Mouse (Mus musculus) MEL (cell line): ENCODE data around the gene Inpp5k. TPM values are rescaled to one million over a fixed set of nuclear protein-coding genes. Genes with fewer than 3 reads are reported as not detected.

Experiments
- DNase-seq: peaks from one replicate; pipeline ENCODE4 v3.0.0; 2011; ENCODE audit warnings: low read depth, low spot score
- H3K27ac ChIP-seq: 2 replicates; pipeline ENCODE4 v1.5.1; 2012; ENCODE audit warnings: low read depth, mild to moderate bottlenecking, control low read depth, low read length, moderate library complexity; ENCODE audit not compliant: control insufficient read depth
- H3K27me3 ChIP-seq, 2 experiments: fragments of 150-350 bp in 1 of 2; sonication (generic) in 1 of 2; 2 replicates each; pipeline ENCODE4 v1.6.1; 2012; ENCODE audit warnings: low read length in 2 of 2, mild to moderate bottlenecking in 2 of 2, improper control_type of control experiment in 1 of 2, moderate library complexity in 1 of 2; ENCODE audit not compliant: insufficient read depth in 2 of 2, control insufficient read depth in 1 of 2
- H3K36me3 ChIP-seq, 2 experiments: 2 replicates each; pipeline ENCODE4 v1.6.1; 2012 to 2014; ENCODE audit warnings: low read length in 2 of 2, improper control_type of control experiment in 1 of 2, inconsistent platforms in 1 of 2, mild to moderate bottlenecking in 1 of 2; ENCODE audit not compliant: insufficient read depth in 2 of 2, control insufficient read depth in 1 of 2
- H3K4me1 ChIP-seq, 2 experiments: fragments of 150-350 bp in 1 of 2; sonication (generic) in 1 of 2; 2 replicates each; pipeline ENCODE4 v1.6.1; 2012; ENCODE audit warnings: low read length in 2 of 2, improper control_type of control experiment in 1 of 2, mild to moderate bottlenecking in 1 of 2; ENCODE audit not compliant: insufficient read depth in 2 of 2, control insufficient read depth in 1 of 2
- H3K4me3 ChIP-seq, 2 experiments: fragments of 150-350 bp in 1 of 2; sonication (generic) in 1 of 2; 2 replicates each; pipeline ENCODE4 v1.5.1; 2012; ENCODE audit warnings: low read depth in 2 of 2, low read length in 2 of 2, mild to moderate bottlenecking in 2 of 2, moderate library complexity in 2 of 2, control low read depth in 1 of 2, improper control_type of control experiment in 1 of 2; ENCODE audit not compliant: control insufficient read depth in 1 of 2, insufficient read depth in 1 of 2
- H3K79me2 ChIP-seq: 2 replicates; pipeline ENCODE4 v1.6.1; 2012; ENCODE audit warnings: mild to moderate bottlenecking, low read length, moderate library complexity; ENCODE audit not compliant: control insufficient read depth, poor library complexity, insufficient read depth
- H3K9ac ChIP-seq: 2 replicates; pipeline ENCODE4 v1.6.1; 2012; ENCODE audit warnings: low read depth, mild to moderate bottlenecking, control low read depth, low read length, moderate library complexity; ENCODE audit not compliant: control insufficient read depth, poor library complexity, severe bottlenecking
- H3K9me3 ChIP-seq: fragments of 150-350 bp; sonication (generic); replicated peaks from 2 replicates; pipeline ENCODE4 v1.6.1; 2012; ENCODE audit warnings: mild to moderate bottlenecking, low read length, improper control_type of control experiment, moderate library complexity; ENCODE audit not compliant: insufficient read depth
- CHD1 ChIP-seq: IDR thresholded peaks from 2 replicates; pipeline ENCODE4 v1.6.1; 2012; ENCODE audit warnings: low read depth, mild to moderate bottlenecking, inconsistent platforms, low read length, improper control_type of control experiment
- CHD2 ChIP-seq: IDR thresholded peaks from 2 replicates; pipeline ENCODE4 v1.6.1; 2011; ENCODE audit warnings: low read length, improper control_type of control experiment
- CTCF ChIP-seq, 3 experiments: IDR thresholded peaks in 2 of 3; conservative IDR thresholded peaks in 1 of 3; 2 replicates each; pipeline ENCODE4 v1.5.1; 2011 to 2012; ENCODE audit warnings: low read length in 3 of 3, low read depth in 2 of 3, mild to moderate bottlenecking in 2 of 3, improper control_type of control experiment in 1 of 3, inconsistent platforms in 1 of 3, mixed read lengths in 1 of 3, moderate library complexity in 1 of 3; ENCODE audit not compliant: control insufficient read depth in 1 of 3, insufficient read depth in 1 of 3, poor library complexity in 1 of 3, severe bottlenecking in 1 of 3
- E2F4 ChIP-seq: IDR thresholded peaks from 2 replicates; pipeline ENCODE4 v1.6.1; 2011; ENCODE audit warnings: low read depth, low read length, improper control_type of control experiment, borderline replicate concordance
- EP300 ChIP-seq, 2 experiments: IDR thresholded peaks; 2 replicates each; pipeline ENCODE4 v1.6.1; 2011; ENCODE audit warnings: improper control_type of control experiment in 2 of 2, low read length in 2 of 2, low read depth in 1 of 2, mild to moderate bottlenecking in 1 of 2
- ETS1 ChIP-seq: IDR thresholded peaks from 2 replicates; pipeline ENCODE4 v1.6.1; 2012; ENCODE audit warnings: low read depth, mild to moderate bottlenecking, inconsistent platforms, low read length, improper control_type of control experiment, moderate library complexity
- GABPA ChIP-seq: IDR thresholded peaks from 2 replicates; pipeline ENCODE4 v1.6.1; 2012; ENCODE audit warnings: low read depth, mild to moderate bottlenecking, inconsistent platforms, low read length, improper control_type of control experiment, moderate library complexity
- GATA1 ChIP-seq: IDR thresholded peaks from 2 replicates; pipeline ENCODE4 v1.6.1; 2011; ENCODE audit warnings: low read depth, low read length, improper control_type of control experiment
- JUND ChIP-seq: IDR thresholded peaks from 2 replicates; pipeline ENCODE4 v1.6.1; 2011; ENCODE audit warnings: low read depth, mild to moderate bottlenecking, improper control_type of control experiment, low read length
- KAT2A ChIP-seq: conservative IDR thresholded peaks from 2 replicates; pipeline ENCODE4 v1.6.1; 2012; ENCODE audit warnings: low read depth, low read length, improper control_type of control experiment, inconsistent platforms
- MAFK ChIP-seq: IDR thresholded peaks from 2 replicates; pipeline ENCODE4 v1.6.1; 2011; ENCODE audit warnings: low read depth, mild to moderate bottlenecking, low read length, improper control_type of control experiment, borderline replicate concordance
- MAZ ChIP-seq: IDR thresholded peaks from 2 replicates; pipeline ENCODE4 v1.6.1; 2012; ENCODE audit warnings: low read depth, mild to moderate bottlenecking, inconsistent platforms, low read length, improper control_type of control experiment
- MXI1 ChIP-seq: IDR thresholded peaks from 2 replicates; pipeline ENCODE4 v1.6.1; 2011; ENCODE audit warnings: mild to moderate bottlenecking, low read depth, low read length, improper control_type of control experiment
- POLR2A ChIP-seq, 2 experiments: IDR thresholded peaks; 2 replicates each; pipeline ENCODE4 v1.6.1; 2011 to 2012; ENCODE audit warnings: low read length in 2 of 2, mild to moderate bottlenecking in 2 of 2, control low read depth in 1 of 2, improper control_type of control experiment in 1 of 2, low read depth in 1 of 2, moderate library complexity in 1 of 2; ENCODE audit not compliant: control insufficient read depth in 1 of 2, insufficient read depth in 1 of 2, poor library complexity in 1 of 2
- POLR2AphosphoS2 ChIP-seq: IDR thresholded peaks from 2 replicates; pipeline ENCODE4 v1.6.1; 2011; ENCODE audit warnings: low read length, improper control_type of control experiment
- POLR2AphosphoS5 ChIP-seq: IDR thresholded peaks from 2 replicates; pipeline ENCODE4 v1.6.1; 2012; ENCODE audit warnings: low read depth, borderline replicate concordance, mild to moderate bottlenecking, inconsistent platforms, low read length, moderate library complexity, mixed read lengths
- RCOR1 ChIP-seq: IDR thresholded peaks from 2 replicates; pipeline ENCODE4 v1.6.1; 2012; ENCODE audit warnings: low read depth, mild to moderate bottlenecking, inconsistent platforms, low read length, improper control_type of control experiment
- SIN3A ChIP-seq: IDR thresholded peaks from 2 replicates; pipeline ENCODE4 v1.6.1; 2012; ENCODE audit warnings: low read length, improper control_type of control experiment, inconsistent platforms
- SMC3 ChIP-seq: IDR thresholded peaks from 2 replicates; pipeline ENCODE4 v1.6.1; 2011; ENCODE audit warnings: low read depth, low read length, improper control_type of control experiment
- TBP ChIP-seq: IDR thresholded peaks from 2 replicates; pipeline ENCODE4 v1.8.0; 2011; ENCODE audit warnings: low read depth, low read length, improper control_type of control experiment
- TCF12 ChIP-seq: IDR thresholded peaks from 2 replicates; pipeline ENCODE4 v1.6.1; 2014; ENCODE audit warnings: low read depth, mild to moderate bottlenecking, inconsistent platforms, low read length, improper control_type of control experiment, moderate library complexity
- UBTF ChIP-seq: IDR thresholded peaks from 2 replicates; pipeline ENCODE4 v1.6.1; 2012; ENCODE audit warnings: low read depth, mild to moderate bottlenecking, inconsistent platforms, low read length, improper control_type of control experiment, moderate library complexity, borderline replicate concordance; ENCODE audit not compliant: insufficient read depth
- USF1 ChIP-seq: IDR thresholded peaks from 2 replicates; pipeline ENCODE4 v1.6.1; 2014; ENCODE audit warnings: low read depth, mild to moderate bottlenecking, inconsistent platforms, low read length, improper control_type of control experiment, moderate library complexity
- USF2 ChIP-seq, 2 experiments: IDR thresholded peaks; 2 replicates each; pipeline ENCODE4 v1.6.1; 2011 to 2012; ENCODE audit warnings: improper control_type of control experiment in 2 of 2, low read length in 2 of 2, borderline replicate concordance in 1 of 2, inconsistent platforms in 1 of 2, low read depth in 1 of 2, mild to moderate bottlenecking in 1 of 2; ENCODE audit not compliant: insufficient read depth in 1 of 2
- ZC3H11A ChIP-seq: IDR thresholded peaks from 2 replicates; pipeline ENCODE4 v1.6.1; 2012; ENCODE audit warnings: low read depth, mild to moderate bottlenecking, inconsistent platforms, low read length, improper control_type of control experiment
- ZKSCAN1 ChIP-seq: IDR thresholded peaks from 2 replicates; pipeline ENCODE4 v1.6.1; 2012; ENCODE audit warnings: low read depth, mild to moderate bottlenecking, inconsistent platforms, low read length, improper control_type of control experiment, moderate library complexity
- ZNF384 ChIP-seq: IDR thresholded peaks from 2 replicates; pipeline ENCODE4 v1.6.1; 2012; ENCODE audit warnings: low read depth, mild to moderate bottlenecking, inconsistent platforms, low read length, improper control_type of control experiment
- polyA plus RNA-seq, 2 experiments: library from polyadenylated mRNA; stranded (reverse) in 1 of 2; unstranded in 1 of 2; fragments of >175 nt in 1 of 2; fragments of >200 nt in 1 of 2; gene quantifications; 2 replicates each; pipeline versions ENCODE4 v1.2.1 to v1.2.4; 2012; ENCODE audit warnings: low replicate concordance in 2 of 2, low read depth in 1 of 2; ENCODE audit not compliant: insufficient read length in 2 of 2, insufficient read depth in 1 of 2, missing spikeins in 1 of 2
- total RNA-seq: library from RNA; depleted of rRNA; stranded (reverse); fragments of 300-350 nt; gene quantifications from 2 replicates; pipeline ENCODE4 v1.2.3, GENCODE M21; 2012

Inpp5k gene
- total and polyA plus RNA-seq, 3 experiments, result 15.2 to 28.7 TPM; not detected in 1

DNA sequence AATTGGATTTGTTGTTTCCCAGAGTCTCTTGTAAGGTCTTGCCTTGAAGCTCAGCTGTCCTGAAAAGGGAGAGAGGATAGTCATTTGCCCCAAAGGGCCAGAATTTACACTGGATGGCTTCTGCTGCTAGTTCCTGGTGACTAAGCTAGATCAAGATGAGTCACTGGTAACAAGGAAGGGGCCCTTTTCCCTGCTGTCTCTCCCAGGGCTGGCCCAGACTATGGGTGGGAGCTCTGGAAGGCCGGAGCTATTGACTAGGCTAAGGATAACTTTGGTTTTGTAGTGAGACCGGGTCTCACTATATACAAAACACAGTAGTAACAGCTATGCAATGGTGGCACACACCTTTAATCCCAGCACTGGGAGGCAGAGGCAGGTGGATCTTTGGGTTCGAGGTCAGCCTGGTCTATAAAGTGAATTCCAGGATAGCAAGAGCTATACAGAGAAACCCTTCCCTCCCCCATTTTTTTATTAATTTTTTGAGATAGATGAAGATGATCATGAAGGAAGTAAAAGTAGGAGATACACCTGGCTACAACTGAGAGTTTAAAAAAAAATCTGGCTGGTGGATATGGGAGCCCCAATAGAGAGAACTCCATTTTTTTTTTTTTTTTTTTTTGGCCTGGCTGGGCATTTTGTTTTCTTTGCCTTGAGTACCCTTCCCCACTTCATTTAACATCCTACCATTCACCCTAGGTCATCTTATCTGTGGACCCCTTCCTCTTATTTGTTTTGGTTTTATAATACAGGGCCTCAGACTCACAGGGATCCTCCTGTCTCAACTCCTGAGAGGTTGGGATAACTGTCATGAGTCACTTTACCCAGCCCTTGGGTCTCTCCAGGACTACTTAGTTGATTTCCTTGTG is 47.3 kb downstream of the Inpp5k start:
- H3K4me1 ChIP-seq, result peaks cover 9 to 14% of the 10 kb centered on the region in 2 experiments
- peak overlapping the region; percentile 56 to 71 for H3K4me3 ChIP-seq
- H3K79me2 ChIP-seq, result peaks cover 33% of the 10 kb centered on the region
- peak overlapping the region; percentile 41 for H3K9ac ChIP-seq
- no peaks in the 10 kb centered on the region for H3K27me3 ChIP-seq
- peak; percentile 72 for TF ChIP-seq TBP
- TF ChIP-seq POLR2AphosphoS2, result no peak
- TF ChIP-seq ZNF384, result peak; percentile 83
- no peak for TF ChIP-seq USF1
- no peak for TF ChIP-seq GATA1
- TF ChIP-seq ZC3H11A, result no peak
- TF ChIP-seq GABPA, result no peak
- TF ChIP-seq CTCF (IDR thresholded peaks at IDR 0.05 in 2 of 3, conservative IDR thresholded peaks at IDR 0.05 in 1 of 3; ENCODE audit: control insufficient read depth in 1 of 3, insufficient read depth in 1 of 3, low read depth in 2 of 3, low read length in 3 of 3, poor library complexity in 1 of 3, severe bottlenecking in 1 of 3), result no peak
- peak overlapping the region; percentile 78 for H3K27ac ChIP-seq
- H3K9me3 ChIP-seq, result no peaks in the 10 kb centered on the region
- DNase-seq, result peak; percentile 49
- H3K36me3 ChIP-seq, result peaks cover 9 to 24% of the 10 kb centered on the region in 2 experiments

DNA sequence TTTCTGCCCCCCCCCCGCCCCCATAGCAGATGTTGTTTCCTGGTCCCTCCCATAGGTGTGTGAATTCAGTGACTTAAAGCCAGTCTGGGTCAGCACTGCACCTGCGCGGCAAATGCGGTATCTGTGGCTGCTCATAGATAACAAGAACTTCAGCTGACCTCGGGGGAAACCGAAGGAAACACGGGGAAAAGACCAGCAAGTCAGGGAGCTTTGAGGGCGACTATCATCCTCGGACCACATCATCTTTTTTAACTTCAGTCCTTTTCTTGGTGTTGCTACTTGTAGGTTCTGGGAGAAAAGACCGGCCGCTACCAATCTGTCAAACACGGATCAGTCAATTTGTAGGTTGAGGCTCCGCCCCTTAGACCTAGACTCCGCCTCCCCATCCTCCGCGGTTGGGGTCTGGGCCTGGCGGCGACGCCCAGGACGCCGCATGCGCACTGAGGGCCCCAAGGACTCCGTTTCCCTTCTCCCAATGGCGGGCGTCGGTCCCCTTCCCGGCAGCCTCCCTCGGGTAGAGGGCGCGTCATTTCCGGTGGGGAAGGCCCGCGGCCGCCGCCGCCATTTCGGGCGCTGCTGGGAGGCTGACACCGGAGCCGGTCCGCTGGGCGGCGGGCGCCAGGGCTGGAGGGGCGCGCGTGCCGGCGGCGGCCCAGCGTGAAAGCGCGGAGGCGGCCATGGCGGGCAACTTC is 48.1 kb downstream of the Inpp5k start, which contains the start of gene Crk:
TSS of gene Crk (plus strand) at position 513 of the 692 bp plus-strand sequence.
- peak; percentile 99 for DNase-seq
- peaks cover 40% of the 10 kb centered on the region for H3K79me2 ChIP-seq
- no peaks in the 10 kb centered on the region for H3K27me3 ChIP-seq
- H3K36me3 ChIP-seq, result peaks cover 15 to 24% of the 10 kb centered on the region in 2 experiments
- peak within 1 kb of the TSS; percentile 90 to 99 for H3K4me3 ChIP-seq
- H3K9ac ChIP-seq, result peak within 1 kb of the TSS; percentile 97
- H3K9me3 ChIP-seq, result no peaks in the 10 kb centered on the region
- H3K4me1 ChIP-seq, result peaks cover 9 to 14% of the 10 kb centered on the region in 2 experiments
- peak within 1 kb of the TSS; percentile 86 for H3K27ac ChIP-seq
- TF ChIP-seq CHD1, result no peak
- peak; percentile 81; the same call in 1 of the 2 replicates for TF ChIP-seq ETS1
- no peak for TF ChIP-seq CTCF (IDR thresholded peaks at IDR 0.05 in 2 of 3, conservative IDR thresholded peaks at IDR 0.05 in 1 of 3; ENCODE audit: control insufficient read depth in 1 of 3, insufficient read depth in 1 of 3, low read depth in 2 of 3, low read length in 3 of 3, poor library complexity in 1 of 3, severe bottlenecking in 1 of 3)
- TF ChIP-seq E2F4, result peak; percentile 36; the same call in 1 of the 2 replicates
- no peak; the same call in 1 of the 2 replicates for TF ChIP-seq ZC3H11A
- no peak for TF ChIP-seq SMC3
- peak; percentile 43 to 52; a peak in 3 of 4 replicates for TF ChIP-seq EP300 (IDR thresholded peaks at IDR 0.05; ENCODE audit: low read depth in 1 of 2, low read length in 2 of 2)
- 0 out of 2 replicates have a peak, but pooled peaks have one; percentile 28 for TF ChIP-seq RCOR1
- no peak for TF ChIP-seq CHD2
- TF ChIP-seq USF1, result peak; percentile 32
- TF ChIP-seq GATA1, result peak; percentile 88
- peak; percentile 63 for TF ChIP-seq TCF12
- no peak for TF ChIP-seq POLR2AphosphoS5
- TF ChIP-seq UBTF, result 0 out of 2 replicates have a peak, but pooled peaks have one; percentile 52
- TF ChIP-seq KAT2A, result peak; percentile 88
- peak; percentile 81; the same call in 1 of the 2 replicates for TF ChIP-seq SIN3A
- TF ChIP-seq USF2 (IDR thresholded peaks at IDR 0.05; ENCODE audit: borderline replicate concordance in 1 of 2, insufficient read depth in 1 of 2, low read depth in 1 of 2, low read length in 2 of 2), result no peak
- TF ChIP-seq POLR2A (IDR thresholded peaks at IDR 0.05; ENCODE audit: control insufficient read depth in 1 of 2, insufficient read depth in 1 of 2, low read depth in 1 of 2, low read length in 2 of 2, poor library complexity in 1 of 2), result peak; percentile 91 to 98
- peak; percentile 33; the same call in 1 of the 2 replicates for TF ChIP-seq MAZ
- no peak for TF ChIP-seq JUND
- no peak for TF ChIP-seq MAFK
- no peak for TF ChIP-seq ZKSCAN1
- peak; percentile 77; the same call in 1 of the 2 replicates for TF ChIP-seq MXI1
